Mouse (Mus musculus): ENCODE results near the gene Stoml2.

Stoml2 gene

GRCm38 (mm10) chr4:43031237-43031995, at the start of gene Stoml2:
Stoml2 (minus strand) TSS chr4:43031710.
- DNase-seq = peak; percentile 92

- DNase-seq = no peak
Observed at GRCm38 (mm10) chr4:43078071-43078718, 46.7 kb upstream of the Stoml2 start.

GRCm38 (mm10) chr4:43074923-43075322, 43.4 kb upstream of the Stoml2 start:
- no peak for DNase-seq

GRCm38 (mm10) chr4:43065471-43065870, 34.0 kb upstream of the Stoml2 start:
- no peak for DNase-seq

GRCm38 (mm10) chr4:43060286-43060685, 28.8 kb upstream of the Stoml2 start:
- no peak for DNase-seq

- DNase-seq = no peak
Observed at GRCm38 (mm10) chr4:43059697-43060096, 28.2 kb upstream of the Stoml2 start.

- DNase-seq = peak; percentile 85
Observed at GRCm38 (mm10) chr4:43058753-43059654, 27.5 kb upstream of the Stoml2 start, which contains the start of gene Unc13b. Unc13b (plus strand) TSS chr4:43058953.

GRCm38 (mm10) chr4:43058392-43058752, 26.9 kb upstream of the Stoml2 start:
- no peak for DNase-seq

- no peak for DNase-seq
Observed at GRCm38 (mm10) chr4:43057654-43058053, 26.1 kb upstream of the Stoml2 start.

- DNase-seq = peak; percentile 53
Observed at GRCm38 (mm10) chr4:43052627-43053026, 21.1 kb upstream of the Stoml2 start.

- peak; percentile 67 for DNase-seq
Observed at GRCm38 (mm10) chr4:43047231-43047630, 15.7 kb upstream of the Stoml2 start.

- no peak for DNase-seq
Observed at GRCm38 (mm10) chr4:43046607-43047006, 15.1 kb upstream of the Stoml2 start.

- DNase-seq = peak; percentile 94
Observed at GRCm38 (mm10) chr4:43045659-43046302, 14.3 kb upstream of the Stoml2 start, which contains the start of gene Fam214b. Fam214b (minus strand) TSS chr4:43046220.

GRCm38 (mm10) chr4:43045285-43045658, 13.8 kb upstream of the Stoml2 start:
- no peak for DNase-seq

- DNase-seq = no peak
Observed at GRCm38 (mm10) chr4:43044673-43045072, 13.2 kb upstream of the Stoml2 start.

GRCm38 (mm10) chr4:43043644-43044357, 12.3 kb upstream of the Stoml2 start:
- DNase-seq = no peak

- no peak for DNase-seq
Observed at GRCm38 (mm10) chr4:43040881-43041547, 9.5 kb upstream of the Stoml2 start.

- DNase-seq = peak; percentile 91
Observed at GRCm38 (mm10) chr4:43040114-43040572, 8.6 kb upstream of the Stoml2 start.

- no peak for DNase-seq
Observed at GRCm38 (mm10) chr4:43039609-43040008, 8.1 kb upstream of the Stoml2 start.

- no peak for DNase-seq
Observed at GRCm38 (mm10) chr4:43038567-43039495, 7.3 kb upstream of the Stoml2 start.

Data from cerebellum, adult 11 months (tissue).